Mouse (Mus musculus) layer of hippocampus, postnatal 10 days (tissue): ENCODE data around the gene Ktn1. TPM values are rescaled to one million over a fixed set of nuclear protein-coding genes. Genes with fewer than 3 reads are reported as not detected.

ENCODE experiments used
- DNase-seq, 2 experiments: peaks; one replicate each; pipeline ENCODE4 v3.0.0; 2021; ENCODE audit warnings: low spot score in 2 of 2
- total RNA-seq, 2 experiments: library from RNA; stranded (reverse); gene quantifications; 2 replicates each; pipeline ENCODE4 v1.2.3; 2021

Ktn1 gene
- total RNA-seq, 2 experiments from 2014 or later, result 99.1 to 101 TPM

DNA sequence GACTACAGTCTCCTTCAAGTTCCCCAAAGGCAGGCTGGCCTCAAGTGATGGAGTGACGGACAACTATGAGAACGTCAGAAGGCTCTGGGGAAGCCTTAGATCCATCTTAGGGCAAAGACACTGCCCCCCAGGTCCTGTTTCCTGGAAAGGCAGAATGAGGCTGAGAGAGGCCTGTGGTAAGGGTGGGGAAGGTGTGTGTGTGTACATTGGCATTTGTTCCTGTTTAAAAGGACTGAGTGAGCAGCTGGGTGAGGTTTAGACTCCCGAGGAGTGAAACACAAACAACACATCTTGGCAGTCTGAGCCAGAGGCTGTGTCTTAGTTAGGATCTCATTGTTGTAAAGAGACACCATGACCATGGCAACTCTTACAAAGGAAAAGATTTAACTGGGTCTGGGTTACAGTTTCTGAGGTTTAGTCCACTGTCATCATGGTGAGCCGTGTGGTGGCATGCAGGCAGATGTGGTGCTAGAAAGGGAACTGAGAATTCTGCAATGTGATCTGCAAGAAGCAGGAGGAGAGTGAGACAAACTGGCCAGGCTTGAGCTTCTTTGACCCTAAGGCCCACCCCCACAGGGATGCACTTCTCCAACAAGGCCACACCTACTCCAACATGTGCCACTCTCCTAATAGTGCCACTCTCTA is 106.1 kb downstream of the Ktn1 start:
- DNase-seq, result no peak

- DNase-seq, result no peak
Measured at GRCm38 (mm10) chr14:47756411-47757065, 108.3 kb downstream of the Ktn1 start.

GRCm38 (mm10) chr14:47765192-47765591 is 116.9 kb downstream of the Ktn1 start:
- no peak for DNase-seq

DNA sequence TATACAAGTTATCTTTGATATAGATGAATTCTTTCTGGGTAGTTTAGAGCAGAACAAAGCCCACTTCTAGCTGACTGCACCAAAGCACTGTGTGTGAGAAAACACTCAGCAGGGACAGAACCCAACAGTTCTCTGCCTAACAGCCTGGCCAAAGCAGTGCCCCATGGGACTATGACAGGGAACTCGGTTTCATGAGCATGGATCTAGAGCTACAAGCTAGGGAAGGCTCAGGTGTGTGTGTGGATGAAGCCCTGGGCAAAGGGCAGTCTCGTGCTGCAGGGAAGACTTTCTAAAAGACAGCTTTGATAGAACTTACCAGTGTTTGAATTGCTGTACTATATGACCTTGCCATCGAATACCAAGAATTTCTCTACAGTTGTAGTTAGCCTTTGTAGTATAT is 117.5 kb downstream of the Ktn1 start:
- DNase-seq, result no peak

- DNase-seq, result no peak
Measured at GRCm38 (mm10) chr14:47766373-47766772, 118.1 kb downstream of the Ktn1 start.

- no peak for DNase-seq
Measured at GRCm38 (mm10) chr14:47771496-47771895, 123.2 kb downstream of the Ktn1 start.

GRCm38 (mm10) chr14:47775543-47775942 is 127.3 kb downstream of the Ktn1 start:
- no peak for DNase-seq

GRCm38 (mm10) chr14:47776260-47777035 is 128.2 kb downstream of the Ktn1 start:
- DNase-seq, result no peak

- DNase-seq, result no peak
Measured at GRCm38 (mm10) chr14:47786112-47786511, 137.9 kb downstream of the Ktn1 start.

Other genes starting within 250 kb of the Ktn1 start
- gene Dlgap5, start 230.0 kb upstream of the Ktn1 start, total RNA-seq, result 1 to 10 TPM; 3.8 to 4.1 TPM
- 10 to 100 TPM; 66.0 to 75.6 TPM for gene Fbxo34, start 198.0 kb upstream of the Ktn1 start, total RNA-seq
- gene Atg14, start 77.8 kb upstream of the Ktn1 start, total RNA-seq, result 10 to 100 TPM; 13.6 to 13.9 TPM